ENCODE assay signal across 22 mouse cellular contexts in genomic region chr13:93177571-93177970, GRCm38 (mm10). TPM values are rescaled to one million over a fixed set of nuclear protein-coding genes. Genes with fewer than 3 reads are reported as not detected.
DNase-seq lines count a peak whose midpoint lies in the region; ATAC-seq and TF ChIP-seq lines count a peak whose summit lies in the region.
"Had no signal": no experiment of that assay in that cellular context is flagged by ENCODE, and none has a peak within 500 bp of the region (broad histone marks: within the 10 kb centered on the region; RNA-seq: fewer than 3 reads in every experiment).

No protein-coding gene starts in this region.

- H3K9ac ChIP-seq in liver, adult 2 months (ENCODE audit: low read depth, low read length): no peak overlapping the region
- H3K9ac ChIP-seq in liver, embryonic 11.5 days (ENCODE audit: low read depth, low read length): no peak overlapping the region
- H3K9ac ChIP-seq in liver, postnatal 0 days (replicated peaks): no peak overlapping the region
- H3K9ac ChIP-seq in liver, embryonic 12.5 days: no peak overlapping the region

- H3K27me3 ChIP-seq in liver, adult 2 months (ENCODE audit: control insufficient read depth, insufficient read depth, low read length): no peaks in the 10 kb centered on the region
- H3K27me3 ChIP-seq in liver, embryonic 11.5 days (replicated peaks; ENCODE audit: control insufficient read depth, insufficient read depth, low read length): no peaks in the 10 kb centered on the region
- H3K27me3 ChIP-seq in liver, postnatal 0 days (ENCODE audit: insufficient read depth, low read length): no peaks in the 10 kb centered on the region
- no peaks in the 10 kb centered on the region for H3K27me3 ChIP-seq in liver, embryonic 12.5 days (replicated peaks)
- H3K27me3 ChIP-seq: CH12.LX, Patski had no signal

- H3K4me1 ChIP-seq in liver, adult 2 months (ENCODE audit: control insufficient read depth, insufficient read depth, low read length): peaks cover 11% of the 10 kb centered on the region; the same call in 1 of the 2 replicates
- no peaks in the 10 kb centered on the region; the same call in 1 of the 2 replicates for H3K4me1 ChIP-seq in liver, embryonic 11.5 days (replicated peaks; ENCODE audit: control insufficient read depth, insufficient read depth, low read length)
- peaks cover 6% of the 10 kb centered on the region; the same call in 1 of the 2 replicates for H3K4me1 ChIP-seq in liver, postnatal 0 days (ENCODE audit: insufficient read depth)
- peaks cover 4% of the 10 kb centered on the region; the same call in 1 of the 2 replicates for H3K4me1 ChIP-seq in liver, embryonic 12.5 days

- peak; percentile 84 for DNase-seq in liver, adult 2 months (ENCODE audit: extremely low read depth, low read depth, low spot score)
- DNase-seq in liver, embryonic 11.5 days (ENCODE audit: low spot score): no peak
- DNase-seq in liver, postnatal 0 days: no peak
- no peak for DNase-seq in gastrocnemius, adult 18-20 months (ENCODE audit: low spot score)
- no peak for DNase-seq in lung, postnatal 25 days (ENCODE audit: low spot score)
- DNase-seq: adrenal gland, adult 2 months; adrenal gland, adult 8-10 months; adrenal gland, postnatal 10 days; adrenal gland, postnatal 14 days; adrenal gland, postnatal 25 days; adrenal gland, postnatal 36 days; B cell, adult 2 months; cerebellum, adult 11 months; cerebellum, adult 11-12 months; cerebellum, adult 18-20 months; cerebellum, adult 2 months had no signal

- no peak overlapping the region for H3K4me3 ChIP-seq in liver, adult 2 months (ENCODE audit: insufficient read depth, low read depth, low read length)
- no peak overlapping the region for H3K4me3 ChIP-seq in liver, embryonic 11.5 days (ENCODE audit: low read depth, low read length)
- no peak overlapping the region for H3K4me3 ChIP-seq in liver, postnatal 0 days (ENCODE audit: low read depth, low read length)
- H3K4me3 ChIP-seq in liver, embryonic 12.5 days: no peak overlapping the region

- TF ChIP-seq POLR2A in liver, adult 2 months (IDR thresholded peaks at IDR 0.05; ENCODE audit: extremely low read depth, insufficient read depth, low read length): no peak

- no peak overlapping the region for H3K4me2 ChIP-seq in liver, embryonic 11.5 days
- H3K4me2 ChIP-seq in liver, postnatal 0 days (ENCODE audit: low read depth, low read length): no peak overlapping the region
- no peak overlapping the region for H3K4me2 ChIP-seq in liver, embryonic 12.5 days

- no peak for TF ChIP-seq CTCF in liver, adult 2 months (IDR thresholded peaks at IDR 0.05; ENCODE audit: low read depth, low read length)
- TF ChIP-seq CTCF in liver, postnatal 0 days (IDR thresholded peaks at IDR 0.05; ENCODE audit: low read depth): no peak

- peaks cover 25% of the 10 kb centered on the region for H3K36me3 ChIP-seq in liver, adult 2 months (ENCODE audit: control insufficient read depth, insufficient read depth, low read length)
- H3K36me3 ChIP-seq in liver, embryonic 11.5 days (ENCODE audit: control insufficient read depth, insufficient read depth, low read length): peaks cover 17% of the 10 kb centered on the region; the same call in 1 of the 2 replicates
- H3K36me3 ChIP-seq in liver, postnatal 0 days (replicated peaks; ENCODE audit: insufficient read depth, low read length): peaks cover 29% of the 10 kb centered on the region
- H3K36me3 ChIP-seq in liver, embryonic 12.5 days: peaks cover 57% of the 10 kb centered on the region

- no peak for ATAC-seq in liver, embryonic 11.5 days (replicated peaks; ENCODE audit: low FRiP score)
- peak; percentile 56 for ATAC-seq in liver, postnatal 0 days
- no peak for ATAC-seq in liver, embryonic 12.5 days
- peak; percentile 15 for ATAC-seq in CD4-positive, CD25-positive, alpha-beta regulatory T cell, adult 4 months
- ATAC-seq in activated CD4-positive, CD25-positive, alpha-beta regulatory T cell, adult 4 months: peak; percentile 28
- ATAC-seq: Patski had no signal

- no peak for TF ChIP-seq EP300 in liver, postnatal 0 days (IDR thresholded peaks at IDR 0.05; ENCODE audit: low read depth)

- H3K9me3 ChIP-seq in liver, embryonic 11.5 days (ENCODE audit: control insufficient read depth, low read length): no peaks in the 10 kb centered on the region
- H3K9me3 ChIP-seq in liver, postnatal 0 days (ENCODE audit: low read length): no peaks in the 10 kb centered on the region
- H3K9me3 ChIP-seq in liver, embryonic 12.5 days (replicated peaks): no peaks in the 10 kb centered on the region
- H3K9me3 ChIP-seq: G1E had no signal

- no peak overlapping the region for H3K27ac ChIP-seq in liver, adult 2 months (replicated peaks; ENCODE audit: insufficient read depth, low read depth, low read length)
- H3K27ac ChIP-seq in liver, embryonic 11.5 days (ENCODE audit: low read depth, low read length): no peak overlapping the region
- H3K27ac ChIP-seq in liver, postnatal 0 days (ENCODE audit: low read depth): peak overlapping the region; percentile 45
- H3K27ac ChIP-seq in liver, embryonic 12.5 days: no peak overlapping the region

- peaks cover 8% of the 10 kb centered on the region; the same call in 1 of the 2 replicates for H3K79me2 ChIP-seq in liver, adult 2 months (ENCODE audit: control insufficient read depth, insufficient read depth, low read length)

RNA-seq across cellular contexts. Expression of gene Tent2, which starts 14.6 kb away (rescaled TPM):
- 25.0 and 25.8 TPM in 2 replicates for total RNA-seq in liver, adult 2 months (2014; rRNA removed)
- polyA plus RNA-seq in liver, adult 2 months (2012; rRNA removed): 9.3 and 10.0 TPM in 2 replicates
- 65.8 and 72.2 TPM in 2 replicates for polyA plus RNA-seq in liver, embryonic 11.5 days (2014; fragmentation: Nextera tagmentation; extraction: Ambion mirVana)
- polyA plus RNA-seq in liver, postnatal 0 days (2015; fragmentation: Nextera tagmentation; extraction: Ambion mirVana): 25.6 and 26.6 TPM in 2 replicates
- 41.1 and 42.5 TPM in 2 replicates for polyA plus RNA-seq in liver, embryonic 12.5 days (2016; fragmentation: Nextera tagmentation; extraction: Ambion mirVana)
- polyA plus RNA-seq in CD4-positive, CD25-positive, alpha-beta regulatory T cell, adult 4 months (2017; shearing (Covaris generic)): 10 to 100 TPM; 10.5 to 19.5 TPM
- 10 to 100 TPM; 11.5 to 16.1 TPM for polyA plus RNA-seq in activated CD4-positive, CD25-positive, alpha-beta regulatory T cell, adult 4 months (2017; shearing (Covaris generic))
- total RNA-seq in gastrocnemius, adult 18-20 months (2021): 10 to 100 TPM; 11.3 to 12.6 TPM

RNA-seq across cellular contexts. Expression of gene Cmya5, which starts 33.0 kb away (rescaled TPM):
- total RNA-seq in liver, adult 2 months (2014; rRNA removed): under 0.01 and 0.55 TPM in 2 replicates
- polyA plus RNA-seq in liver, adult 2 months (2012; rRNA removed): 0.02 TPM in 1 of 2 replicates, not detected in the other
- polyA plus RNA-seq in liver, embryonic 11.5 days (2014; fragmentation: Nextera tagmentation; extraction: Ambion mirVana): 0.04 and 0.12 TPM in 2 replicates
- polyA plus RNA-seq in liver, postnatal 0 days (2015; fragmentation: Nextera tagmentation; extraction: Ambion mirVana): 0.01 and 0.17 TPM in 2 replicates
- 0.01 TPM in 1 of 2 replicates, not detected in the other for polyA plus RNA-seq in liver, embryonic 12.5 days (2016; fragmentation: Nextera tagmentation; extraction: Ambion mirVana)
- under 1 TPM; 0.39 to 0.52 TPM for polyA plus RNA-seq in CD4-positive, CD25-positive, alpha-beta regulatory T cell, adult 4 months (2017; shearing (Covaris generic))
- under 1 TPM; 0.38 to 0.59 TPM for polyA plus RNA-seq in activated CD4-positive, CD25-positive, alpha-beta regulatory T cell, adult 4 months (2017; shearing (Covaris generic))
- total RNA-seq in gastrocnemius, adult 18-20 months (2021): 1,000 to 10,000 TPM; 1,374 to 1,544 TPM
- polyA plus RNA-seq: G1E, Patski had no signal

Comparison
In these comparisons a context has a peak if more than half of its experiments do, and no peak if none do; other contexts are left out.
1. ATAC-seq: peak in liver, postnatal 0 days (single experiment), CD4-positive, CD25-positive, alpha-beta regulatory T cell, adult 4 months (single experiment) and activated CD4-positive, CD25-positive, alpha-beta regulatory T cell, adult 4 months (single experiment); none in liver, embryonic 11.5 days (single experiment) and liver, embryonic 12.5 days (single experiment).